Mouse (Mus musculus) B cell, adult 2 months (primary cell): ENCODE results near the gene Axl.
"Not testable (repeated sequence)": the region's sequence is repeated elsewhere in the genome, so short reads cannot be mapped to it uniquely, and the experiment has no call there.

Experiments used
- DNase-seq, 2 experiments: peaks; one replicate each; pipeline ENCODE4 v3.0.0; 2022

Gene Axl

DNA sequence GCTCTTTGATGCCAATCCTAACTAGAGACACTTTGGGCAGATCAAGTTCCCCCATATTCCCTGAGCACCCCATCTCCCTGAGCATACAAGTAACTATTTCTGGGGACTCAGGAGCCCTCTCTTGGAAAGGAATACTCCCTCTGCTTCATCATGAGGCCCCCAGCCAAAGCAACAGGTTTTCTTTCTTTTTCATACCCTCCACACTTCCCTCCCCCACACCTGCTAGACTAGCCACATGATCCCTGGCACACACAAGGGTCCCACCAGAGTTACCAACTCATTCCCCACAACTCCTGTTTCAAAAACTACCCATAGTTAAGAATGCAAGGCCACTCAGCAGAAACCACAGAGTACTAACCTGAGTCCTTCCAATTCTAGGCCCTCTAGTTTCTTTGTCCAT is 35.4 kb downstream of the Axl start:
- no peak for DNase-seq

DNA sequence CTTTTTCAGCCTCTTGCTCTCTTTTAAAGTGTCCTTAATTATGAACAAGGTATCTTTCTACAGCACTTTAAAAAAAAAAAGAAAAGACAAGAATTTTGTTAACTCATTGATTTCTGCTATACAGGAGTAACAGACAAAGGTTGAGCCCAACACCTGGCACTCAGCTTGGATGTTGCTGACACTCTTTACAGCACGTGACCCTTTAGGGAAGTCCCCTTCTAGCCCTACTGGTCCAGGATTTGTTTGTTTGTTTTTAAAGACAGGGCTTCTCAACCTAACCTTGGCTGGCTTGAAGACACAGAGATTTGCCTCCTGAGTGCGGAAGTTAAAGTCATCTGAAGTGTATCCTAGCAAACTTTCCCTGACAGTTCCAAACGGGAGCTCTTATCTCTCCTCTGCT is 41.7 kb downstream of the Axl start:
- no peak for DNase-seq

DNA sequence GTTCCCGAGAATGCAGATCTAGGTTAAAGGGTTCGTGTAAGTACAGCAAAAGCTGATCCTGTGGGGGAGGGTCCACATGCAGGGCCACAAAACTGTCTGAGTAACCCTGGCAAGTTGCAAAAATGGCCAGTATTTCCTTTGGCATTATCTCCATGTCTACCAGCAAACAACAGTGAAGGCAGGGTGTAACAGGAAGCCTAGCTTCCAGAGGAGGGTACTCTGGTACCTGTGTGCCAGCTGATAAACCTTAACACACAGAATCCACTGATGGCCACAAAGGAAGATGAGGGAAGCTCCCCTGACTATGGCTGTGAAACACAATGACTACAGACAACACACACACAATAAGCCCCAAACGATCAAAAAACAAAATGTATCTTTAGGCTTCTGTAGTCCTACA is 50.2 kb downstream of the Axl start:
- no peak for DNase-seq

DNA sequence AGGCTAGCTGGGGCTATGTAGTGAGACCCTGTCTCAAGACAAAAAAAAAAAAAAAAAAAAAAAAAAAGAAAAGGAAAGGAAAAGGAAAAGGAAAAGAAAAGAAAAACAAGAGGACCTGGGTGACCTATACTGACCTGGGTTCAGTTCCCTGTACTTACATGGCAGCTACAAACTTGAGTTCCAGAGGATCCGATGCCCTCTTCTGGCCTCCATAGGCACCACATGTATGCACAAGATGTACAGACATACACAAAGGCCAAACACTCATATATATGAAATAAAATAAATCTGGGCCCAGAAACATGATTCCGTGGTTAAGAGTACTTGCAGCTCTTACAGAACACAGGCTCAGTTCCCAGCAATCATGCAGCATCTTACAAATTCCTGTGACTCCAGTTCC is 51.6 kb downstream of the Axl start:
- DNase-seq = peak in 1 of 2 experiments; percentile 17

DNA sequence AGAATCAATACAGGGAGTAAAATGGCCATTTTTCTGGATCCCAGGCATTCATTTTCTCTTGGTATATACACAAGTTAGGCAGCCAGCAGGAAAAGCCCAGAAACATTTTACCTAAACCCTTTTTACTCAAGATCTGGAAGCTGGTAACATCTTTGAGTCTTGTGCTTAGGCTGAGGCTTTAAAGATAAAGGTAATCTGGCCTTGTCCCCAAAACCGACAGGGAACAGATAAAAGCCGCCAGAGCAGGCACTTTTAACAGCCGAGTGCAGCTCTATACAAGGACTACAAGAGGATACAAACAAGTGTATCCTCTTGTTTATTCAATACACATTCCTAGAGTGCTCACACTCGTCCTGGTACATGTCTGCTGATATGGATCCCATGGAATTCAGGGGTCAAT is 53.5 kb downstream of the Axl start:
- DNase-seq = no peak

DNA sequence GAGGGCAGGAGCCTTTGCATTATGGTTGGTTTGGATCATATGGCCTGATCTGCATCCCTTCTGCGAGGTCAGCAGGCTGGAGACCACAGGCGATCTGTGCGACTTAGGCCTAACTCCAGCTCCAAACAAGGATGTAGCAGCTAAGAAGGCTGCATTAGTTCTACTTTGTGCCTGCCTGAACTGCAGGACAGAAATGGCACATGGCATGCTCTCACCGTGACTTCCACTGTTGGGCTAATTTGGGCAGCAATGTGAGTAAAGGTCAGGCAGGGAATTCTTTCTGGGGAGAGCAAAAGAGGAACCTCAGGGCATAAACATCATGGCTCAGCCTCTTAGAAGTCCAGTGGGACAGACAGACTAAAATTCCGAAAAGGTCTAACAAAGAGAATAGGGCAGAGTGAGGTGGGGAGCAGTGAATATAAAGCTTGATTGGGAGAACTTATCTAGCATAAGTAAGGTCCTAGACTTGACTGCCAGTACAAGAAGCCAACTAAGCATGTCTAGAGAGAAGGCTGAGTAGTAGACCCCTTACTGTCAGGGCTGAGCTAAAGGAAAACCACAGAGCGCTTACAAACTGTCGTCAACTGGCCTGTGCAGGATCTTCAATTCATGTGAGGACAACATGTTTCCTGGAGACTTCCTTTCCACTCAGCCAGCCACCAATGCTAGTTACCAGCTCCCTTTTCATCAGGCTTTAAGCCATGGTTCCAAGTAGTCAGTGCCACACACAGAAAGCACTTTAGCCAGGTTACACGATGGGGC is 57.0 kb downstream of the Axl start:
- no peak for DNase-seq

DNA sequence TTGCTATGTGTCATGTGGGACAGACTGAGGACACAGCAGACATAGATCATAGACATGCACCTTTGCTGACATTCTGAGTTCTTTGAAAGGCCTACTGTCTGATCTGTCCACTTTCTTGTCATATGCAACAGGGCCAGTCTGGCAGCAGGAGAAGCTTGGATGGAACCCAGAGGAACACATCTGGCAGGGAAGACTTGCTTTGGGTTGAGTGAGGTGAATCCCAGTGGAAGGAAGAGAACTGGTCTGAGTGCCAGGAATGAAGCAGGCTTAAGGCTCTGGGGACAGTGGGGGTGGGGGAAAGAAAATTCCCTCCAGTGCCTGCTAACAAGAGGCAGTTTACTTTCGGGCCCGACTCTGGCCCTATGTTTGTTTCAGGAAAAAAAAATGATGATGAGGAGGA is 58.6 kb downstream of the Axl start:
- no peak for DNase-seq

DNA sequence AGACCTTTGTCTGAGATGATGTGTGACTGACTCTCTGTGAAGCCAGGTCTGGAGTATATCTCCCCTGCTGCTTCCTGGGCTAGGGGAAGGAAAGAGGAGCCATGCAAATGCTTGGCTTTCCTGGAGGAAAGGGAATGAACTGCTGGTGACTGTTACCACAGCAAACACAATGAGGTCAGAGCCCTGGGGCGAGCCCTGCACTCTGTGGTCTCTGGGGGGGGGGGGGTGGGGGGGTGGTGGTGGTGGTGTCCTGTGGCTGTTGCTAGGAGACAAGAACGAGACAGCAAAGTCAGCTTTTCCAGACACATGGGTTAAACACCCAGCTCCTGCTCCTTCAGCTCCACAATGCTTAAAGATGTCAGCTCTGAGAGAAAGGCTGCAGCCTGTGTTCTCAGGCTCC is 59.1 kb downstream of the Axl start:
- no peak for DNase-seq

DNA sequence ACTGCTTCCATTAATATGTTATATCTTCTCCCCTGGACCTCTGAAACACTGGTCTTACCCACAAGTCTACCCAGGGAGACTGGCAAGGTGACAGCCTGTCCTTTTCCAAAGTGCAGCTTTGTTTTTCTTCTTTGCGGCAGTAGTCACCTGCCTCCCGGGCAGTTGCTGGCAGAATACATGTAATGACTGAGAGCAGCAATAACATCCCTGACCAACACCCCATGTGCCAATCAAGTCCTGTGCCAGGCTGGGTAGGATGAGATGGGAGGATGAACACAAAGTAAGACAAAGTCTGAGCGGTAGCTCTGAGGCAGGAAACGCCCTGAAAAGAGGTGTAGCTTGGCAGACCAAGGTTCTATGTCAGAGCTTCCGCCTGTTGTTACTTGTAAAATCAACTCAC is 60.7 kb downstream of the Axl start:
- DNase-seq = no peak

DNA sequence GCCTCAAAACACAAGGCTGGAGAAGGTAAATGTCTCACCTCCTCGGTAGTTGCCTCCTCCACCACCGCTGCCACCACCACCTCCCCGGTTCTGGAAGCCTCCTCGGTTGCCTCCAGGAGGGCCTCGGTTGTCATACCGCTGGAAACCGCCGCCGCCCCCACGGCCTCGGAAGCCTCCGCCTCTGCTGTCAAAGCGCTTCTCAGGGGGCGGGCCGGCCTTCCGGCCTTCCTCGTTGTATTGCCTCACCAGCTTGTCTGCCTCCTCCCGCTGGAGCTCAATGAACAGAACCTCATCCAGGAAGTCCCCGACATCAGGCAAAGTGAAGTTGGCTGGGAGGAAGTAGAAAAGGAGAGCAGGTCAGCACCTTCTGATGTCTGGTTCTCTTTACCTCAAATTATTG is 62.6 kb downstream of the Axl start:
- no peak for DNase-seq

DNA sequence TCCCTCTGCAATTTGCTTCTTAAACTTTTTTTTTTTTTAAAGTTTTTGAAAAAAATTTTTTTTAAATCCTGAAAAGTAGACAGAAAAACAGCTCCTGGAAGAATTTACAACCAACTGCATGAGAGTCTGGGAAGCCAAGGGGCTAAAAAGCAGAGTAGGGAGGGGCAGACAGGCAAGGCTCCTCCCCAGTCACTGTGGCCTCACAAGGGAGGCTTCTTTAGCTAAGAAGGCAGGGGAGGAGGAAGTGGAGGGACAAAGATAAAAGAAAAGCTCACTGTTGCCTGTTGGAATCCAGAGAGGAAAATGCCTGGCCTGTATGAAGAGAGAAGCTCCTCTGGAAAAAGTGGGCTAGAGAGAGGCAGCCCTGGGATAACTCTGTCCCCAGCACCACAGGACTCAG is 66.7 kb downstream of the Axl start:
- not testable (repeated sequence) for DNase-seq

DNA sequence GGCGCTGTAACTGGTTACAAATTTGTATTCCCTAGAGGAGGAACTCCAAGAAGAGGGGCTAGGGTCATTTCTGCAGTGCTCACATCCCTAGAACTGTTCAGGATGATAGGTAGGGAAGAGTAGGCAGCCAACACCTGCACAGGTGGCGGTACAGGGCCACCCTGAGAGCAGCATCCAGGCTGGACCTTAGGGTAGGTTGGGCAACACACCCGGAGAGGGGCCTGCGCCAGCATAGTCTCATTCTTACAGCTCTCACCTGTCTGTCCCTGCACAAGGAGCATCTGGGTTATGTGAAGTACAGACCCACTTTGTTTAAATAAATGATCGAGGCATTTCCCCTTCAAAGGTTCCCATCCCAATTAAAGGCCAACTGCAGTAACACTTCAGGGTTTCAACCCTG is 67.7 kb downstream of the Axl start:
- DNase-seq = no peak

DNA sequence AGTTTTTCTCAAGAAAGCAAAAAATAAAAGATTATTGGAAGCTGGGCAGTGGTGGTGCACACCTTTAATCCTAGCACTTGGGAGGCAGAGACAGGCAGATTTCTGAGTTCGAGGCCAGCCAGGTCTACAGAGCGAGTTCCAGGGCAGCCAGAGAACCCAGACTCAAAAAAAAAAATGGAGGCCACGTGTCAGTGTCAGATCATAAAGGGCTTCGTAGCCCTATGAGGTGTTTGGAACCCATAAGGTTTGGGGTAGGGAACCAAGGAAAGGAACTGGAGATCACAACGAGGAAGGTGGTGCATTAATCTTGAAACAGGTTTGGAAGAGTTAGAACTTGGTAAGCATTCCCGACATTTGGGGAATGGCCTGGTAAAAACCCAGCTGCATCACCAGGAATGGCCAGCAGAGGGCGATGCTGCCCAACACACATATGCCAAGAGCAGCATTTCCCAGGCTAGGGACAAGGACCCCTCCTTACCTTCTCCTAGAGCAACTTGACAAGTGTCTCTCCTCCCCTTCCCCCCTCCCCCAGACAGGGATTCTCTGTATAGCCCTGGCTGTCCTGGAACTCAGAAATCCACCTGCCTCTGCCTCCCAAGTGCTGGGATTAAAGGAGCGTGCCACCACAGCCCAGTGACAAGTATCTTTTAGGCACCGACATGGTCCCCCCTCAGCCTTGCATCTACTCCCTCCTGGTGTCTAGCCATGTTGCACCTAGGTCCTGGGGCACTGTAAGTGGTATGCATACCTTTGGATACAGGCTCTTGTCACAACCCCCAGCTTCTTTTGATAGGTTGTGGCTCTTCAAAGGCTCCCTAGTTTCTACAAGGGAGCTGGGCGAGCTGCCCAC is 68.5 kb downstream of the Axl start:
- peak; percentile 71 to 73 for DNase-seq

DNA sequence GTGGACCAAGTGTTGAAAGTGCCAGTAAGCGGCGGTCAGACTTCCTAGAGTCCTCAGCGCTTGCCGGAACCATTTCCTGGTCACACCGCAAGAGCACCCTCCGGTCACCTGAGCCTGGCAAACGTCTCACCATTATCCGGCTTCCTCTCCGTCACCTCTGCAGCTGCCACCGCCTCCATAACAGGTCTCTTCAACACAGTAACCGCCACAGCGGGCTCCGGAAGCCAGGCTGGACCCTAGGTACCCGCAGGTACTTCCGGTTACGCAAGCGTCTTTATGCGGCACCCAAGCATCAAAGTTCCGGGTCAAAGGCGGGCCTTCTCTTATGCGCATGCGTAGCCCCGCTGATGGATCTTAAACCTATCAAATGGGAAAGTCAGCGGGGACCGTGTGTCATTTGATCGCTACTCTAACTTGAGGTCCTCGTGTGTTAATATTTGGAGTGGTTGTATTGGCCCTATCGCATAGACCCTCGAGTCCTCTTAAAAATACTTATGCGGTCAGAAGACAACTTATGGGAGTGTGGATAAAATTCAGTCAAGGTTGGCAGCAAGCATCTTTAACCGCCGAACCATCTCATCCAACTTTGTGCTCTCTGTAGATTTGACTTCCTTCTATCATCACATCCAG is 69.6 kb downstream of the Axl start, which contains the start of gene Ccdc97:
Gene Ccdc97, minus strand, starts transcription at position 301 of the 630 bp plus-strand sequence.
- peak; percentile 89 to 90 for DNase-seq

DNA sequence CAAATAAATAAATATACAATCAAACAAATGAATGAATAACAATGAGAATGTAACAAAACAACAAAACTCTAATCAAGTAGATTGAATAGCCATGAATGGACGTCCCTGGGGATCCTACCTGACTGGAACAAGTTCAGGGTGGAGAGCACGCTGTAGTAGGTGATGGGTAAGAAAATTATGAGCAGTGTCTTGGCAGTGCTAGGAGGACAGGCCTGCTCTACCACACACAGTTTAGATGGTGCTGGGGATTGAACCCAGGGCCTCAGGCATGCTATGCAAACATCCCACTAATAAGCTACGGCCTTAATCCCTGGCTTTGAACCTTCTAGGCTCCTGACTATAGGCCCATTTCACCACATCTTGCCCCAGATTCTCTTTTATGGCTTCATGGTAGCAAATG is 71.0 kb downstream of the Axl start:
- no peak for DNase-seq

DNA sequence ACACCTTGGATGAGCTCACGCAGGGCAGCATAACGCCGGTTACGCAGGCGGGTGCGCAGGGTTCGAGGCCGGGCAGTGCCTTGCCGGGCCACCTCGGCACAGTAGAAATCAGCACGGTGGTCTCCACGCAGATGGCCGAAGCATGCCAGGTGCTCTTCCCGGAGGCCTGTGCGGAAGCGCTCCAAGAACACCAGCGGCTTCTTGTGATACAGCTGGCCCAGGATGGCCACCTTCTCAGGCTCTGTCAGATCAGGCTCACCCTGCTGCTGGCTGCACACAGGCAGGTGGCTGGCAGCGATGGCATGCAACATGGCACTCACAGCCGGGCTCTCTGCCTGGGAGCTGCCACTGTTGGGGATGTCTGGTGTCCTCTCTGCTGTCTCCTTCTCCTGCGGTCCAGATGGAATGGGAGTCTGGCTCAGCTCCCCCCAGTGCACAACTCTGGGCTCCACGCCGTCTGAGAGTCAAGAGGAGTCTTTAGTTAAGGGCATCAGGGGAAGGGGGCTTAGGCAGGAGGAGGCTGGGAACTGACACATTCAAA is 72.7 kb downstream of the Axl start:
- DNase-seq = no peak

DNA sequence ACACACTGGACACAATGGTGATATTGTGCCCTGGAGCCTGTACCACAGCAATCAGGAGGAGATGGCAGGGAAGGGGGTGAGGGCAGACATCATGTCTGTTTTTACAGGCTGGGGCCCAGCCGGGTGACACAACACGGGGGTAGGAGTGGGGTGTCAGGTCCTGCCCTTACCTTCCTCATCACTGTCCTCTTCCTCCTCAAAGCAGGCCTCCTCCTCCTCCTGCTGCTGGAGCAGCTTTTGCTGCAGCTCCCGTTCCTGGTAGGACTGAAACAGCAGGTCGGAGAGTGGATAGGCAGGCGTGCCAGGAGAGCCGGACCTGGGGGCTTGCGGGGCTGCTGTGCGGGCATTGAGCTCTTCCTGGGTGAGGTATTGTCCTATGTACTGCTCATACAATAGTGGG is 73.9 kb downstream of the Axl start:
- DNase-seq = no peak

DNA sequence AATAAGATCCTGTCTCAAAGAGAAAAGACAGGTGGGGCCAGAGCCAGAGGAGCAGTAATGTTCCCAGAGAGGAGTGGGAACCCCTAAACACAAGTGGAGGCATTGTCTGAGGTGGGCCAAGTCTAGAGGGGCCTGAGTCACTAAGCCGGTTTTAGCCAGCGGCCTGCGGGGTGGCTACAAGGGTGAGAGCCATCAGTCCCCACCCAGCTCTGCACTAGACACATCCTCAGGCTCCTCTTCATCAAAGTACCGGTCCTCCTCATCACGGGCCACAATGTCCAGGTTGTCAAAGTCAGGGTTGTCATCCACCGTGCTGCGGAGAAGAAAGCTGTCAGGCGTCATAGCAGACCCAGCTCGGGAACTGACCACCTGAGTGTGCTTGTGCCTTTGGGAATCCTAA is 75.7 kb downstream of the Axl start:
- no peak for DNase-seq

DNA sequence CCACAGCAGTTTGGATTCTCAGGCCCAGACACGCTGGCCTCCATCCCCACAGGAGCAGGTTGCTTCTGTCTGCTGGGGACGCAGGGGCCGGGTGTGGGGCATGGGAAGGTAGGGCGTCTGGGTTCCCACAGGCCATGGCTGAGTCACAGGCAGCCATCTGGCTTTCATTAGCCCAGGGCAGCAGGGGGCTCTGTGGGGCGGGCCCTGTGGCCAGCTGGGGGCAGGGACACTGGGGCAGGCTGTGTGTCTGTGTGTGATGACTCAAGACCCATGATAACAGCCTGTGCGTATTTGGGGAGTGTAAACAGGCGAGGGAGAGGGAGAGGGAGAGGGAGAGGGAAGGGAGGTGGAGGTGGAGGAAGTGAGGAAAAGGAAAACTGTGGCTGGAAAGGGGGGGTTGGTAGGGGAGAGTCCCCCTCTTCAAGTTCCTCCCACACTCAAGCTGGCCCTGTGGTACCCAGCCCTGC is 76.7 kb downstream of the Axl start:
- peak in 1 of 2 experiments; percentile 18 for DNase-seq

DNA sequence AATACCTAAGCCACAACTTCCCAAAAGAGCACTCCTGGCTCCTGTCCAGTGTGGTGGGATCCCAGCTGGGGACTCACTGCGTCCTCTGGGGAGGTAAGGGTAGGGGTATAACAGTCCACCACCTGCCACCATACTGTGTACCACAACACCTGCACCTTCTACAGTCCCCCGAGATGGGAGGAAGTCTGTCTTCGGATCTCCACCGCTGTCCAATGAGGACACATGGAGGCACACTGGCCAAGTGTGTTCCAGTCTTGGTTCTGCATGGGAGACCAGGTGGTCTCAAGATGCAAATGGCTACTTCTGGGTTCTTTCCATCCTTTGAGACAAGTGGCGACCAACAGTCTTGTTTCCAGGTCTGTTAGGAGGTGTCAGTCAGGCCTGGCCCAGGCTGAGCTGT is 77.3 kb downstream of the Axl start:
- peak in 1 of 2 experiments; percentile 28 for DNase-seq

DNA sequence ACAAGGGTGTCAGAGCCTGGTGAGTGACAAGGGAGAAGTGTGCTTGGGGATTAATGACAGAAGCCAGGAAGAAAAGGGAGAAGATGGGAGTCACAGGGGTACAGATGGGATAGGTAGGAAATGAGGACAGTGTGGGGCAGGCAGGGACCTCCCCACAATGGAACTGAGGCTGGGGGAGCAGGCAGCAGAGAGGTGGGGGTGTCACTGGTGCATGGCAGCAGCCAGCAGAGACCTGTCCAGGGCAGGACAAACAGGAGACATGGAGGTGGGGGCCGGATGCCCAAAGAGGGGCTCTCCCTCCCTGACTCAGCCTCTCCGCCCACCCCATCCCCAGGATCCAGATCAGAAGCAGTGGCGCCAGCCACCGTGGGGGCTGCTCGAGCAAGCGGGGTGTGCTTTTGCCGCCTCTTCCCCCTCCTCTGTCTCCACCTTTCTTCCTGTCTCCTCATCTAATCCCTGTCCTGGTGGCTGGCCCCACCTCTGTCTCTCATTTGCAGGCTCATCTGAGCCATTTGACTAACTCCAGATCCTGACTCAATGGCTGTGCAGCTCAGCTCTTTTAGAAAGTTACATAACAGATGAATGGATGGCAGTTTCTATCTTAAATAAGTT is 77.9 kb downstream of the Axl start:
- DNase-seq = peak; percentile 44 to 50

DNA sequence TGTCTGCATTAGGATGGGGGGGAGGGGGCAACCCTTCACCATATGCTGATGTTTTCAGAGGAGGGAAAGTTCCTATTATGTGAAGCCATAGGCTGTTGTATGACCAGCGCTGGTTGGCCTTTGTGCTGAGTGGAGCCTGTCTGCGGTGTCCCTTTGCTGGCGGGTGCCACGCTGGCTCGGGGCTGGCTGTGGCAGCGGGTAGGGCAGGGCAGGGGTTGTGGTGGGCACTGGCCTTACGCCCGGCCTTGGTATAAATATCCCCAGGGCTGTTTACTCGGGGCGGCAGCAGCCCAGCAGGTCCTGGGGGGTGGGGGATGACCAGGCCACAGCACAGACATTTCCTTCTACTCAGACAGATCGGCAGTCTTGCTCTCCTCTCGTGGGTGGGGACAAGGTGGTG is 78.5 kb downstream of the Axl start:
- DNase-seq = no peak
